Comparison of ENCODE assay signal across 9 mouse cellular contexts in the genomic region with DNA sequence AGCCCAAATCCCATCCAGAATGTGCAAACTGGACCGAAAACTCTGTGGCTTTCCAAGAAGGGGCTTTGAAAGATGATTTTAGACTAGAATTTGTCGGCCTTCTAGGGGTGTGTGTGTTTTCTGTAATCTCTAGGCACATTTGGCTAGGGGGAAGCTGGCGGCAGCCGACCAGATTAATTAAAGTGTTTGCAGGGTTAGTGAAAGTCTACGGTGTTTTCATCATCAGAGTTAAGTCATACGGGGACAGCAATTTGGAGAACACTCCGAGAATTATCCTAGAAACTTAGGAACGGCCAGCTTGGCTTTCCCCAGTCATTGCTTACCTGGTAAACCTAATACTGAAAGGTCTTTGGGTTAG.
DNase-seq lines count a peak whose midpoint lies in the region; ATAC-seq lines count a peak whose summit lies in the region.
"Had no signal": no experiment of that assay in that cellular context is flagged by ENCODE, and none has a peak within 500 bp of the region (broad histone marks: within the 10 kb centered on the region; RNA-seq: fewer than 3 reads in every experiment).

No protein-coding gene starts in this region.

- no peak for ATAC-seq in liver, embryonic 12.5 days
- ATAC-seq in forebrain, embryonic 13.5 days = no peak
- no peak for ATAC-seq in midbrain, embryonic 13.5 days

- intact Hi-C loops in heart, postnatal 10 days (cut with DNase I) = no loop called here

- H3K4me1 ChIP-seq in liver, embryonic 12.5 days = no peaks in the 10 kb centered on the region
- peaks cover 12% of the 10 kb centered on the region for H3K4me1 ChIP-seq in forebrain, embryonic 13.5 days
- peaks cover 12% of the 10 kb centered on the region for H3K4me1 ChIP-seq in midbrain, embryonic 13.5 days (replicated peaks)

- no peak overlapping the region for H3K9ac ChIP-seq in liver, embryonic 12.5 days
- H3K9ac ChIP-seq in forebrain, embryonic 13.5 days = no peak overlapping the region
- 0 out of 2 replicates have a peak overlapping the region, but pooled peaks have one; percentile 2 for H3K9ac ChIP-seq in midbrain, embryonic 13.5 days (replicated peaks)

- no peak overlapping the region for H3K4me2 ChIP-seq in liver, embryonic 12.5 days
- H3K4me2 ChIP-seq in forebrain, embryonic 13.5 days = peak overlapping the region; percentile 24; the same call in 1 of the 2 replicates
- H3K4me2 ChIP-seq in midbrain, embryonic 13.5 days (replicated peaks) = peak overlapping the region; percentile 34

- no peaks in the 10 kb centered on the region for H3K9me3 ChIP-seq in liver, embryonic 12.5 days (replicated peaks)
- H3K9me3 ChIP-seq in forebrain, embryonic 13.5 days (replicated peaks) = no peaks in the 10 kb centered on the region
- H3K9me3 ChIP-seq in midbrain, embryonic 13.5 days = no peaks in the 10 kb centered on the region

- DNase-seq in liver (no peak), adipocyte (ENCODE audit: low spot score) (no peak), MN1 (ENCODE audit: low spot score) (no peak)
- DNase-seq in heart, postnatal 10 days = peak; percentile 46 to 54
- DNase-seq in Muller cell, postnatal 12 days (ENCODE audit: inconsistent ontology term) = no peak

- H3K27me3 ChIP-seq in liver, embryonic 12.5 days (replicated peaks) = no peaks in the 10 kb centered on the region
- no peaks in the 10 kb centered on the region for H3K27me3 ChIP-seq in forebrain, embryonic 13.5 days
- H3K27me3 ChIP-seq in midbrain, embryonic 13.5 days = no peaks in the 10 kb centered on the region

- H3K27ac ChIP-seq in liver, embryonic 12.5 days = 0 out of 2 replicates have a peak overlapping the region, but pooled peaks have one; percentile 4
- no peak overlapping the region; the same call in 1 of the 2 replicates for H3K27ac ChIP-seq in forebrain, embryonic 13.5 days
- H3K27ac ChIP-seq in midbrain, embryonic 13.5 days = 0 out of 2 replicates have a peak overlapping the region, but pooled peaks have one; percentile 20

- no peak overlapping the region for H3K4me3 ChIP-seq in liver, embryonic 12.5 days
- no peak overlapping the region for H3K4me3 ChIP-seq in forebrain, embryonic 13.5 days
- no peak overlapping the region for H3K4me3 ChIP-seq in midbrain, embryonic 13.5 days (replicated peaks)
- H3K4me3 ChIP-seq: erythroblast, embryonic 14.5 days had no signal

- H3K36me3 ChIP-seq in liver, embryonic 12.5 days = no peaks in the 10 kb centered on the region
- H3K36me3 ChIP-seq in forebrain, embryonic 13.5 days (ENCODE audit: poor library complexity, severe bottlenecking) = no peaks in the 10 kb centered on the region
- H3K36me3 ChIP-seq in midbrain, embryonic 13.5 days = no peaks in the 10 kb centered on the region

- WGBS in liver, embryonic 12.5 days (ENCODE audit: insufficient replicate concordance) = 67% methylated on average over 8 of the region's 8 CpGs
- WGBS in forebrain, embryonic 13.5 days = 73% methylated on average over 8 of the region's 8 CpGs
- WGBS in midbrain, embryonic 13.5 days = 78% methylated on average over 8 of the region's 8 CpGs

Comparison
In these comparisons a context has a peak if more than half of its experiments do, and no peak if none do; other contexts are left out.
1. DNase-seq: peak in heart, postnatal 10 days (2 of 2); none in liver (single experiment), adipocyte (single experiment), MN1 (single experiment) and Muller cell, postnatal 12 days (single experiment).